Mouse (Mus musculus): ENCODE results near the gene Rasal1. TPM values are rescaled to one million over a fixed set of nuclear protein-coding genes. Genes with fewer than 3 reads are reported as not detected.

Rasal1 gene
- total RNA-seq, 2 experiments from 2014 or later: not detected

DNA sequence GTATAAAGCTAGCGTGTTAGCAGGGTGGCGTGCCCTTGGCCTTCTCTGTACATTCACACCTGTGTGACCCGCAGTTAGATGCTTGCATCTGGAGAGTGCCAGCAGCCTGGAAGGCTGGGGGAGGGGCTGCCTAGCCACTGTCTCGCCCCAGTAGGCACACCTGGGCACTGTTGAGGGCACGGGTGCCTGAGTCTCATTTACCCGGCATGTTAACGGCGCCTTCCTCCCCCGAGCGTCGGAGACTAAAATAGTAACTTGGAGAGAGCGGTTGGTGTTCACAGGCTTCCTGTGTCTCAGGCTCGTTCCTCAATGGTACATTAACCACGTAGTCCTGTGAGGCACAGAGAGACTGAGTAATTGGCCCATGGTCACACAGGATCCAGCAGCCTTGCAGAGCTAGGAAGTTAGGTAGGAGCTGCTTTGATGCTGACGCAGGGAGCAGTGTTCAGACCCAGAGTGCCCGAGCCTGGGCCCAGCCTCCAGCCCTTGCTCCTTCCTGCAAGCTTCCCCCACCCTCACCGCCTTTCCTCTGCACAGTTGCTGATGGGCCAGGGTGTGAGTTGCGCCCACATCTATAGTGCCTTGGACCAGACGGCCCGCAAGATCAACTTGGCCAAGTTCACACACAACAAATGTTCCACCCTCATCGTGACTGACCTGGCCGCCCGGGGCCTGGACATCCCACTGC lies 27.4 kb upstream of the Rasal1 start:
- ATAC-seq (ENCODE audit: poor library complexity, severe bottlenecking): no peak

DNA sequence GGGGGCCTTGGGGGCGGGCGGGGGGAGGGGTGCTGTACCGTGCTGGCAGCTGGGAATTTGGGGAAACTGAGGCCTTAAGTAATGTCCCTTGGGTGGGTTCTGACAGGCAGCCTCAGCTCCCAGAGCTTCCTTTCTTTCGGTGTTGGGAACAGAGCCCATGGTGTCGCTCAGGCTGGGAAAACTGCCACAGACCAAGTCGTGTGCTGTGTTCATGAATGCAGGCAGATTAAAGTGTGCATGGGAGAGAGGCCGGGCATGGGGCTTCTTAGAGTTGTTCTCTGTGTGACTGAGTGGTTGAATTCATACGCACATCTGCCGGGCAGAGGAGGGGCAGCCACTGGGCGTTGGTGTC lies 26.8 kb upstream of the Rasal1 start:
- no peak for ATAC-seq (ENCODE audit: poor library complexity, severe bottlenecking)

DNA sequence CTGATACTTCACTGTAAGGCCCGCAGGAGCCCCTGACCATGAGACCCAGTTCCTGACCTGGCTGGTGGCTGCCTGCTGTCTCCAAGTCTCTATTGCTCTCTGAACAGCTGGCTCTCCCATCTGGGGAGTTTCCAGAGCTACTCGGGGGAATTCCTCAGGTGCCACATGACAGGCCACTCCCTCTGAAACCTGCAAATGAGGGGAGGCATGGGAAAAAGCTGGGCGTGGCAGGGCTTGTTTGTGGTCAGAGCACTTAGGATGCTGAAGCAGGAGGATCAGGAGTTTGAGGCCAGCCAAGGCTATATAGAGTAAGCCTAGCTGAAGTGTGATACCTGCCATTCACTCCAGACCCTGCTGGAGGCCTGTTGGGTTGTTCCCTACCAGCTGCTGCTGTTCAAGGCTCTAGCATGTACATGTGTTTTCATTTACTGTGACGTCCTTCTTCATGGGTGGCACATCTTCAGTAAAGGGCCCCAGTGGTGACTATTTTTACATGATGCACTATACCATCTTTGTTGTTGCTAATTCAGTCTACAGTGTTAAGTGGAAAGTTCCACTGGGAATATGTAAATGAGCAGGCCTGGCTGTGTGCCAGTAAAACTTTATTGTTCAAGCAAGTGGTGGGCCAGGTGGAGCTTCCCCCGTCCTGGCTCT lies 26.3 kb upstream of the Rasal1 start:
- ATAC-seq (ENCODE audit: poor library complexity, severe bottlenecking): no peak

DNA sequence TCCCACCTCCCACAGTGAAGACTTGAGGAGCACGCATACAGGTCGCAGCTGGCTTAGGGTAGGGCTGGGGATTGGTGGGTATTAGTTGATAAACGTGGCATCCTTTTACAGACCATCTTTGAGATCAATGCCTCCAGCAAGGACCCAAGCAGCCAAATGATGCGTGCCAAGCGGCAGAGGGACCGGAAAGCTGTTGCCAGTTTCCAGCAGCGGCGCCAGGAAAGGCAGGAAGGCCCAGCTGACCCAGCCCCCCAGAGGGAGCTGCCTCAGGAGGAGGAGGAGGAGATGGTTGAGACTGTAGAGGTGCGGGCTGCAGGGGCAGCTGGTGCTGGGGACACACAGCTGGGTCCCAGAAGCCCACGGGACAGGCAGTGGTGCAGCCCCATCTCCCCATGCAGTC lies 24.2 kb upstream of the Rasal1 start:
- no peak for ATAC-seq (ENCODE audit: poor library complexity, severe bottlenecking)

DNA sequence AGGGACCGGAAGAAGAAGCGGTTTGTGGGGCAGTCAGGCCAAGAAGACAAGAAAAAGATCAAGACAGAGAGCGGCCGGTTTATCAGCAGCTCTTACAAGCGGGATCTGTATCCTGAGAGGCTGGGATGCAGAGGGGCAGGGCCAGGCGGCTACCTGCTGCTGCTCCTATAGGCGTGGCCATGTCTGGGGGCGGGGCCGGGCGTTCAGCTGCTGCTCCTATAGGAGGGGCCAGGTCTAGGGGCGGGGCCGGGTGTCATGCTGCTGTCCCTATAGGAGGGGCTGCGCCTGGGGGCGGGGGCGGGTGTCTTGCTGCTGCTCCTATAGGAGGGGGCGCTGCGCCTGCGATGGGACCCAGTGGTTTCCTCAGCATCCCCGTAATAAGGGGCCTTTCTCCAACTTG lies 22.2 kb upstream of the Rasal1 start:
- ATAC-seq (ENCODE audit: poor library complexity, severe bottlenecking): no peak

DNA sequence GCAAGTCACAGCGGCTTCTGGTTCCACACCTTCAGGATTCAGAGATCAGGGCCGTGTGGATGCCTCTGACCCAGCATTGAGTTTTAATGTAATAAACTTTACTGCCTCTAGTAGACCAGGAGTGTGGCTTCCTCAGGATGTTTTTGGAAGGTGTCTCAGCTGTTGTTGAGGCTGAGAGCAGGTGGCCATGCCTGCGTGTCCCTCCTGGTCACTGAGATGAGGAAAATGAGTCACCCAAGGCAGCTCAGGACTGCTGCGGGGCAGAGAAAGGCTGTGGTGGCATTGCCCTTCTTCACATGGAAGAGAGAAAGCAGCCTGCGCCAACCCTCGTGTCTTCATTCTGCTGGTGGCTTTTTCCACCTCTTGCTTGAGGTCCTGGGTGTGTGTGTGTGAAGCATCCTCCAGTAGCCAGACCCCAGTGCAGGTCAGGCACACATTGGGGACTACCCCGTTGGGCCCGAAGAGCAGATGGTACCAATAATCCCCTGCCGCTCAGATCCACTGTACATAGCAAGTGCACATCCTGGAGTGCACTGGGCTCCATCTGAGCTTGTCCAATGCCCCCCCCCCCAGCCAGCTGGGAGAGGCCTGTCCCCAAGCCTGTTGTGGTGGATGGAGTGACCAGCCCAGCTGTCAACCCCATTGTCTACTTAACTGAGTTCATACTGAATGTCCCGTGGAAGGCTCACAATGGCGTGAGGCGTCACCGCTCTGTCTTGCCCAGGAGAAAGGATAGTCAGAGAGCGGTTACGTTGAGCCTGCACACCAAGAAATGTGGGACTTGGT lies 20.9 kb upstream of the Rasal1 start:
- ATAC-seq (ENCODE audit: poor library complexity, severe bottlenecking): no peak

DNA sequence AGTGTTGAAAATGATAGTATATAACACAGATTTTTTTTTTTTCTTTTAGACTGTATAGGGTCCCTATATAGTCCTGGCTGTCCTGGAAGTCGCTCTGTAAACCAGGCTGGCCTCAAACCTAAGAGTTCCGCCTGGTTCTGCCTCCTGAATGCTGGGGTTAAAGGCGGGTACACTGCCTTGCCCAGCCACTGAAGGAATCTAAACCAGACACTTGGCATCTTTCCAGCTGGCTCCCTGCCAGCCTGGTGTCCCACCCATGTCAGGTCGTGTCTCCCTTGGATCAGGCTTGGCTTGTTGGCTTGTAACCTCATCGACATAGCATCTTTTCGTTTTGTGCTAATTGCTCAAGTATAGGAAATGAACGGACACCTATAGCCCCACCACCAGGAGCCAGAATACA lies 20.0 kb upstream of the Rasal1 start:
- ATAC-seq (ENCODE audit: poor library complexity, severe bottlenecking): no peak

DNA sequence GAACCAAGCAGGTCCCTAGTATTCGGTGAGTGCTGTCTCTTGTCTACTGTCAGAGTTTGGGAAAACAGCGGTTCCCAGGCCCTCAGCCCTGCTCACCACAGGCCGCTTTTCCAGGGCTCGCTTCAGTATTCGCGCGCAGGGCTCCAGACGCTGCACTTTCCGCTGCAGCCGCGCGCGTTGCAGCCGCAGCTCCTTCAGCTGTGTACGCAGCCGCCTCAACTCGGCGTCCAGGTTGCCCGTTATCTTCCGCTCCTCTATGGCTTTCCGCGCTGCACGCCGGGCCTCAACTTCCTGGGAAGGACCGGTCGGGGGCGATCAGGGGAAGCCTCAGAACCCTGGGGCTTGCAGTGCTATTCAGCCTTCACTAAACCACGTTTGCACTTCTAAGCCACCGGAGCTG lies 17.5 kb upstream of the Rasal1 start:
- ATAC-seq (ENCODE audit: poor library complexity, severe bottlenecking): no peak

DNA sequence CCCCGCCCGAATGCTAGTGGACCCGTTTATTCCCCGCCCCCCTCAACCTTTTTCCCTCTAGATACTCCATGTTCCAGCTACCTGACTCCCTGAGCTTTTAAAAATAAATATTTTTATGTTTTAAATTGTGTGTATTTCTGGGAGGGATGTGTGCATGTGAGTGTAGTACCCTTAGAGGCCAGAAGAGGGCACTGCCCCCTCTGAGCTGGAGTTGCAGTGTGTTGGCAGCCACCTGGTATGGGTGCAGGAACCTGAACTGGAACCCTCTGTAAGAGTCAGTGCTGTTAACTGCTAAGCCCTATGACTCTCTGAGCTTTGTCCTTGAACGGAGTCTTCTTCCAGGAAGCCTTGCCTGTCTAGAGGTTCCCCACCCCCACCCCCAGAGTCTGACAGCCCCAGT lies 16.7 kb upstream of the Rasal1 start:
- no peak for ATAC-seq (ENCODE audit: poor library complexity, severe bottlenecking)

DNA sequence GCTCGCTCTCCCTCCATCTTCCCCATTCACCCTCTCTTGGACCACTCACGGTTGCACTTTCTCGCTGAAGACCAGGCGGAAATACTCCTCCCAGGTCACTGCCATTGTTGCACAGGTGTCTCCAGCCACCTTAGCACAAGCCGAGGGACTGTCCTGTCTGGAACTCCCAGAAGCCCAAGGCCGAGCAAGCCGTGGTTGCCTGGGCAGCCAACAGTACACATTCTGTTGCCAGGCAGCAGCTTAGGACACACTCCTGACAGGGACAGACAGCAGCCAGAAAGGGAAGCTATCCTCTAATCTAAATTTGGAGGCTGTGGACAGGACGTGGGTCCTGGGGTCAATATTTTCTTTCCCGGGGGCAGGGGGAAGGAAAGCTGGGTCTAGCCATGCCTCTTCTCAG lies 14.5 kb upstream of the Rasal1 start, which contains the start of gene Cfap73:
TSS of gene Cfap73 (minus strand) at position 105 of the 400 bp plus-strand sequence.
- no peak for ATAC-seq (ENCODE audit: poor library complexity, severe bottlenecking)

DNA sequence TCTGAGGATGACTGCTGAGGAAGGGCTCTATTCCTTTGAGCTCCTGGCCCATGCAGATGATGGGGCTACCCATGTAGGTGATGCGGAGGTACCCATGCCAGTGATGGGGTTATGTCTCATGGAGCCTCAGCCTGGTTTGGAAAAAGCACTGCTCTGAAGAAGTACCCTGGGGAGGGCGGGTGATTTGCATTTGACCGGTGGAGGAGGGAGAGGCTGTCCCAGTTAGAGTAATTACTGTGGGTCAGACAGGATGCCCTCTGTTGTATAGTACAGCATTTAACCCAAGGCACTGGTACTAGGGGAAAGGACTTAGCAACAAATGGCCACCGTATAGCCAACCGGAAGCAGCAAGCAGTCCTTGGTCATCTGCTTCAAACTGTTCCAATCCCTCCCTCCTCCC lies 13.8 kb upstream of the Rasal1 start:
- ATAC-seq (ENCODE audit: poor library complexity, severe bottlenecking): no peak

DNA sequence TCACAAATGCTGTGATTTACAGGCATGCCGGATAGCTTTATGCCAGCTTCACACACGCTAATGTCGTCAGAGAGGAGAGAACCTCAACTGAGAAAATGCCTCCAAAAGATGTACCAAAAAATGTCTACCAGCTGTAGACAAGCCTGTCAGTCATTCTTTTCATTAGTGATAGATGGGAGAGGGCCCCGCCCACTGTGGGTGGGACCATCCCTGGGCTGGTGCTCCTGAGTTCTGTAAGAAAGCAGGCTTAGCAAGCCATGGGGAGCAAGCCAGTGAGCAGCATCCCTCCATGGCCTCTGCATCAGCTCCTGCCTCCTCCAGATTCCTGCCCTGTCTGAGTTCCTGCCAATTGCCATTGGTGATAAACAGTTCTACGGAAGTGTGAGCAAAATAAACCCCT lies 13.0 kb upstream of the Rasal1 start:
- ATAC-seq (ENCODE audit: poor library complexity, severe bottlenecking): no peak

DNA sequence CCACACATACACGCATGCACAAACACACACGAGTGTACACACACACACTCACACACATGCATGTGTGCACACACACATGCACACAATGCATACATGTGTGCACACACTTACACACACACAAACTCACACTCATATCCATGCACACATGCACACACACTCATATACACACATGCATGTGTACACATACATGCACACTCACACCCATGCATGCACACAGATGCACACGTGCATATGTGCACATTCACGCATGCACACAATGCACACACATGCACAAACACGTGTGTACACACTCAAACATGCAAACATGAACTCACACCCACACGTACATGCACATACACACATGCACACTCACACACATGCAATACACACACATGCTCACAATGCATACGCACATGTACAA lies 8.5 kb upstream of the Rasal1 start:
- no peak for ATAC-seq (ENCODE audit: poor library complexity, severe bottlenecking)

DNA sequence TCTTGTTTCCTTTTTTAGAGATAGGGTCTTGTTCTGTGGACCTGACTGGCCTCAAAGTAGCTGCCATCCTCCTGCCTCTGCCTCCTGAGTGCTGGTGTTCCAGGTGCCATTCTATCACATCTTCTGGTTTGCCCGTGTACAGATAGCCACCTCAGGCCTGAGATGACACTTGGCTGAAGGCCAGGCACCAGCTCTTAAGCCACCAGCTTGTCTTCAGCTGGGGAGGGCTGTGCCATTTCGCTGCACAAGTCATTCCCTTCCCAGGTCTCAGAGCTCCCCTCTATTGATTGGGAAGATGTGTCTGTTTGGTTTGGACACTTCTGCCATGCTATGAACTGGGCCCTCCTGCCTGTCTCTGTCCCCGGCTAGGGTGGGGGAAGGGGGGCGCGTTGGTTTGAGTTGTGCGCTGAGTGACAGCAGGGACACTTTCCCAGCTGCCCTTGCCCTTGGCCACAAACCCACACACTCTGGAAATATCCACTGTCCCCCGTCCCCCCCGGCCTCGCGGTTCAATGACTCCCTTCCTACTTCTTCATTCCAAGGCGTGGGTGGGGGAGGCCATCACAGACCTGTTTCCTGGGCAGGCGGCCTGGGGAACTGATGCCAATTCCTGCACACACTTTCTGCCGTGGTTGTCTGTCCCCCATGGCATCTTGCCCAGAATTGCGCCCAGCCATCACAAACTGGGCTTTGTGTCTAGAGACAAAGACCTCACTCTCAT lies 5.1 kb upstream of the Rasal1 start:
- ATAC-seq (ENCODE audit: poor library complexity, severe bottlenecking): peak; percentile 53

DNA sequence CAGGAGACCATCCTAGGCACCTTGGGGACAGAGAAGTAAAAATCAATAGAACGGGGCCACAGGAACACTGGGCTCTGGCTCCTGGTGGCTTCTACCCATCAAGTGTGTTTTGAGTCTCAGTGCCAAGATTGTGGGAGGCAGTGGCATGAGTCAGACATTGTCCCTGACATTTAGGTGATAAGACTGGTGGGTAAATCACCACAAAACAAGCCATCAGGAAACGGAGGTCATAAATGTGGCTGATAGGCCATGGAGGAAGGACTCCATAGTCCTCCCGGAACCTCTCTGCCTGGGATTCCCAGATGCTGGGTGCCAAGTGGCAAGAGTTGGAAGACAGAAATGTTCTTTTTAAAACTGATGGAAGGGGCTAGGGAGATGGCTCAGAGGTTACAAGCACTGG lies 4.4 kb upstream of the Rasal1 start:
- ATAC-seq (ENCODE audit: poor library complexity, severe bottlenecking): no peak

DNA sequence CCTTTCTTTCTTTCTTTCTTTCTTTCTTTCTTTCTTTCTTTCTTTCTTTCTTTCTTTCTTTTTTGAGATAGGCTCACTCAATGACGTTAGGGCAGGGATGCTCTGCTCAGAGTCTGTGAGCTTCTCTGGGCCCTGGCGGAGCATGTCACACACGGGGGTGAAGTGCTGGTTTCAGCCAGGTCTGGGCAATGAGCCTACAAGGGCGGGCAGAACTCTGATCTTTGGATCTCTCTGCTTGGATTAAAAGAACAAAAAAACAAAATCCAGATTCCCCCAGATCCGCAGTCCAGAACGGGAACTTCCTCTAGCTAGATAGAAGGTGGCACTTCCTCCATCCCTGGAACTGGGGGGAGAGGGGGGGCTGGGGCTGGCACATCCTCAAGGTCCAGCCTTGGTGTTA lies 2.8 kb upstream of the Rasal1 start:
- ATAC-seq (ENCODE audit: poor library complexity, severe bottlenecking): no peak

DNA sequence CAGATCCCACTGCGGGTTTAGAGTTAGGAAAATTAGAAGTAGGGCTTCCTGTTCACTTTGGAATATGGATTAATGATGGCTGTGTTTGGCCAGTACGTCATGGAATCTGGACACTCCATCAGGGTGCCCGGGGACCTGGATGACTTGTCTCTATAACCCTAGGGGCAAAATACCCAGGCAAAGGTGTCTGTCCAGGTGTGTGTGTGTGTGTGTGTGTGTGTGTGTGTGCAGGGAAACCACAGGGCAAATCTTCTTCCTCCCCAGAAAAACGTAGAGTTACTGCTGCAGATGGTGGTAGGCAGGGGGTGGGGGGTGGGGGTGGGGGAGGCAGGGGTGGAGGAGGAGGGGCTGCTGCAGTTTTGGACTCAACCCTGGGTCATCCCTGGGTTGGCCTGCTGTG lies 1.3 kb upstream of the Rasal1 start:
- no peak for ATAC-seq (ENCODE audit: poor library complexity, severe bottlenecking)

DNA sequence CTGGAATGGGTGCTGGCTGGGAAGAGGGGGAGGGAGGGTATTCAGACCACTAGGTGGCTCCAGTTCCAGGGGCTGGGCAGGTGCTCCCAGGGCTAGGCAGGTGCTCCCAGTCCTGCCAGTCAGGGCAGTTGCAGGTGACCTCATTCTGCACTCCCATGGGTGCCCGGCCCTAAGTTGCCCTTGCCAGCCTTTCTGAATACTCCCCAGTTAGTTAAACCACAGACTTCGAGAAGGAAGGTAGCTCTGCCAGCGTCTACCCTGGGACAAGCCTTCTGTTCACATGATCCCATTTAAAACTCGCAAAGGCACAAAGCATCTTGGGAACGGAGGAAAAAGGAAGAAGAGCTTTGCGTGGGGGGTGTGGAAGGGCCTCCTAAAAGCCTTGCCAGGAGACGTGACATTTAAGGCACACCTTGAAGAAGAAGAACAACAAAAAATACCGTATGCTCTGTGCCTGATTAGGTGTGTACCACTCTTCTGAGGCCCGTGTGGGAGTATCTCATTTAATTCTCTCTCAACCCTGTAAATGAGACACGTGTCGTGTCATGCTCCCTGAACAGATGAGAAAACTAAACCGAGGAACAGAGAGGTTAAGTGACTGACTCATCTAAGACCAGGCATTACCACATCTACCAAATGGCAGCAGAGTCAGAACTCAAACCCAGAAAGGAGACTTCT lies 659 bp upstream of the Rasal1 start:
- ATAC-seq (ENCODE audit: poor library complexity, severe bottlenecking): no peak

DNA sequence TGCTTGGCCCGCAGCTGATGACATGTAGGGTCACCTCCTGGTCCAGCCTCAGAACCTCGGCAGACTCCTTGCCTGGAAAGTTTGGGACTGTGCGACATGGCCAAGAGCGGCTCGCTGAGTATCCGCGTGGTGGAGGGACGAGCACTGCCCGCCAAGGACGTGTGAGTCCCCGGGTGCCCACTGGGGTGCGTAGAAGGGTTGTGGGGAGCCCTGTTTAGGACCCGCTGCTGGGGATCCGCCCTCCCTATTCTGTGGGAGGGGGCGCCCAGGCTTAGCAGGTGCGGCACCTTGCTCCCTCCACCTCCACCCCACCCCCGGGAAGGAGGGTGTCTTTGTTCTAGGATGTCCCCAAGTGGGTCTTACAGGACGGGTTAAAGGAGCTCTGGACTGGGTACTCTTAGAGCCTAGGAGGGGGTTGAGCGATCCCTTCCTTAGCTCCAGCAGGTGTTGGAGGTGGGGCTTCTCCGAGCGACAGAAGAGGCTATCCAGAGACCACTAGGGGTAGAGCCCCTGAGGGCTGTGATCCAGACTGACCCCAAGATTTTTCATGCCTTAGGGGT lies 842 bp downstream of the Rasal1 start:
- 0 out of 2 replicates have a peak, but pooled peaks have one; percentile 11 for ATAC-seq (ENCODE audit: poor library complexity, severe bottlenecking)

DNA sequence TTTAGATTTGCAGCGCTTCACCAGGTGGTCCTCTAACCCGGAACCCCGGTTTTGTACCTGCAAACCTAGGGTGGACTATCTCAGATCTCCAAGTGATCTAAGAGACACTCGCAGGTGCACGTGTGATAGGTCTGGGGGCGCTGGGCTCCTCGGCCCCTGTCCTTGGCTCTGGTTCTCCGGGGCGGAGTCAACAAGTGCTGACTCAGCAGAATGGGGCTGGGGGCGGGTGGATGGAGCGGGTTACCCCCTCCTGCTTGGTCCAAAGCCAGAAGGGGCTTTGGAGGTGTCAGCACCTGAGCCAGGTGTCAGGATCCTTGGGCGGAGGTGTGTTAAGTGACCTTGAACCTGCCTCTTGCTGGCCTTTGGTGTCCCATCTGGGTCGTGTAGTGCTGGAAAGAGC lies 1.3 kb downstream of the Rasal1 start:
- no peak for ATAC-seq (ENCODE audit: poor library complexity, severe bottlenecking)

DNA sequence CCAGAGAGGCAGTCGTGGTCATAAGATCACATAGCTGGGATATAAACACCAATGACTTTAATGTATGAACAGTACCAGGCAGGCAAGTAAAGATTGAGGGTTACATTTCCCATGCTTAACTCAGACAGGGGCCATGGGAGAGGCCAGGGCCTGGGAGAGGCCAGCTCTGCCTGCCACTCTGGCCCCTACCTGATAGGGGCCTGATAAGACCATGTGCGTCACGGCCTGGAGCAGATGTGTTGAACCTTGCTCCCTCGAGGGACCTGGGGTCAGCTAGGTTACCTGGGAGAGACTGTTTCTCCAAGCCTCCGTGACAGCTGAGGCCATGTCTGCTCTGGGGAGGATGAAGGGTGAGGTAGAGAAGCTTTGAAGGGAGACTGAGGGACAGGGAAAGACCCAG lies 2.6 kb downstream of the Rasal1 start:
- ATAC-seq (ENCODE audit: poor library complexity, severe bottlenecking): no peak
